Mouse (Mus musculus) midbrain, embryonic 15.5 days (tissue): ENCODE results near the gene Sf3a2. TPM values are rescaled to one million over a fixed set of nuclear protein-coding genes. Genes with fewer than 3 reads are reported as not detected.

Experiments
- ATAC-seq: fragments of 200-750 bp; cut with Nextera tagmentation; replicated peaks from 2 replicates; pipeline ENCODE4 v1.8.0; 2017; ENCODE audit warnings: moderate TSS enrichment
- H3K27ac ChIP-seq: fragments of 300-500 bp; sonication (generic); 2 replicates; pipeline ENCODE4 v1.5.1; 2015; ENCODE audit warnings: mild to moderate bottlenecking, inconsistent platforms
- H3K27me3 ChIP-seq: fragments of 300-500 bp; sonication (generic); replicated peaks from 2 replicates; pipeline ENCODE4 v1.6.1; 2015; ENCODE audit warnings: inconsistent platforms
- H3K36me3 ChIP-seq: fragments of 300-500 bp; sonication (generic); replicated peaks from 2 replicates; pipeline ENCODE4 v1.6.1; 2015; ENCODE audit warnings: inconsistent platforms
- H3K4me1 ChIP-seq: fragments of 300-500 bp; sonication (generic); 2 replicates; pipeline ENCODE4 v1.6.1; 2015; ENCODE audit warnings: inconsistent platforms
- H3K4me2 ChIP-seq: fragments of 300-500 bp; sonication (generic); 2 replicates; pipeline ENCODE4 v1.6.1; 2015; ENCODE audit warnings: inconsistent platforms, mild to moderate bottlenecking, moderate library complexity
- H3K4me3 ChIP-seq: fragments of 300-500 bp; sonication (generic); 2 replicates; pipeline ENCODE4 v1.5.1; 2015; ENCODE audit warnings: mild to moderate bottlenecking, inconsistent platforms
- H3K9ac ChIP-seq: fragments of 300-500 bp; sonication (generic); 2 replicates; pipeline ENCODE4 v1.6.1; 2015; ENCODE audit warnings: mild to moderate bottlenecking, inconsistent platforms
- H3K9me3 ChIP-seq: fragments of 300-500 bp; sonication (generic); 2 replicates; pipeline ENCODE4 v1.6.1; 2016; ENCODE audit warnings: inconsistent platforms
- WGBS: fragments of 180-500 bp; shearing (Covaris S2); methylation state at CpG from one replicate; pipeline ENCODE4 v1.1.7; 2015; ENCODE audit warnings: mixed read lengths; 5-methylcytosine and 5-hydroxymethylcytosine counted together
- polyA plus RNA-seq: library from polyadenylated mRNA; unstranded; fragments of >200 nt; fragmentation: Nextera tagmentation; extraction: Ambion mirVana; gene quantifications from 2 replicates; pipeline ENCODE4 v1.2.1, GENCODE M21; 2015

The Sf3a2 gene
- polyA plus RNA-seq, 1 experiment from 2014 or later, result 62.6 TPM

- H3K9ac ChIP-seq, result peak overlapping the region; percentile 99
- WGBS, result 2% methylated on average over 58 of the region's 59 CpGs
- H3K36me3 ChIP-seq, result peaks cover 37% of the 10 kb centered on the region
- H3K4me3 ChIP-seq, result peak overlapping the region; percentile 97
- H3K9me3 ChIP-seq, result no peaks in the 10 kb centered on the region
- peak overlapping the region; percentile 92 for H3K27ac ChIP-seq
- peak; percentile 79 for ATAC-seq
- peak overlapping the region; percentile 92 for H3K4me2 ChIP-seq
- peaks cover 33% of the 10 kb centered on the region for H3K4me1 ChIP-seq
- no peaks in the 10 kb centered on the region for H3K27me3 ChIP-seq
These were observed 530 bp upstream of the Sf3a2 start for GRCm38 (mm10) chr10:80797186-80798149.

- peak overlapping the region; percentile 99 for H3K9ac ChIP-seq
- peak overlapping the region; percentile 92 for H3K4me2 ChIP-seq
- no peak for ATAC-seq
- H3K27me3 ChIP-seq, result no peaks in the 10 kb centered on the region
- peaks cover 45% of the 10 kb centered on the region for H3K36me3 ChIP-seq
- H3K4me1 ChIP-seq, result peaks cover 33% of the 10 kb centered on the region
- WGBS, result 3% methylated on average over 18 of the region's 18 CpGs
- H3K9me3 ChIP-seq, result no peaks in the 10 kb centered on the region
- H3K27ac ChIP-seq, result peak overlapping the region; percentile 92
- peak overlapping the region; percentile 97 for H3K4me3 ChIP-seq
These were observed 1.1 kb downstream of the Sf3a2 start for GRCm38 (mm10) chr10:80799070-80799566.

- Histone ChIP-seq H3K36me3 (peaks cover 34% of the 10 kb centered on the region), H3K4me3 (no peak overlapping the region), H3K27me3 (0 out of 2 replicates have a peak, but pooled peaks cover 5% of the 10 kb centered on the region), H3K4me2 (no peak overlapping the region), H3K4me1 (peaks cover 30% of the 10 kb centered on the region), H3K9me3 (no peaks in the 10 kb centered on the region), H3K9ac (no peak overlapping the region), H3K27ac (no peak overlapping the region)
- 94% methylated on average over 10 of the region's 10 CpGs for WGBS
- no peak for ATAC-seq
These were observed 4.4 kb downstream of the Sf3a2 start for GRCm38 (mm10) chr10:80802204-80802912.

GRCm38 (mm10) chr10:80802996-80803395 lies 5.0 kb downstream of the Sf3a2 start:
- Histone ChIP-seq H3K27me3 (peaks cover 6% of the 10 kb centered on the region; the same call in 1 of the 2 replicates), H3K9me3 (no peaks in the 10 kb centered on the region), H3K36me3 (peaks cover 34% of the 10 kb centered on the region), H3K4me3 (no peak overlapping the region), H3K9ac (no peak overlapping the region), H3K4me1 (peaks cover 35% of the 10 kb centered on the region), H3K4me2 (no peak overlapping the region), H3K27ac (no peak overlapping the region)
- WGBS, result 80% methylated on average over 3 of the region's 3 CpGs
- no peak for ATAC-seq

- Histone ChIP-seq H3K4me3 (no peak overlapping the region), H3K4me2 (no peak overlapping the region), H3K36me3 (peaks cover 34% of the 10 kb centered on the region), H3K9me3 (no peaks in the 10 kb centered on the region), H3K27ac (no peak overlapping the region), H3K27me3 (peaks cover 19% of the 10 kb centered on the region; the same call in 1 of the 2 replicates), H3K4me1 (peaks cover 45% of the 10 kb centered on the region), H3K9ac (no peak overlapping the region)
- no peak for ATAC-seq
- WGBS, result 96% methylated on average over 2 of the region's 2 CpGs
These were observed 6.3 kb downstream of the Sf3a2 start for GRCm38 (mm10) chr10:80804340-80804739.

GRCm38 (mm10) chr10:80804916-80805315 lies 6.9 kb downstream of the Sf3a2 start, which contains the start of gene Amh:
Gene Amh (plus strand): TSS chr10:80805243.
- Histone ChIP-seq H3K4me3 (no peak within 1 kb of the TSS), H3K27ac (no peak within 1 kb of the TSS), H3K36me3 (peaks cover 34% of the 10 kb centered on the region), H3K4me1 (peaks cover 39% of the 10 kb centered on the region), H3K27me3 (peaks cover 22% of the 10 kb centered on the region), H3K4me2 (no peak within 1 kb of the TSS), H3K9ac (no peak within 1 kb of the TSS), H3K9me3 (no peaks in the 10 kb centered on the region)
- ATAC-seq, result no peak
- WGBS, result 74% methylated on average over 6 of the region's 6 CpGs

- H3K27ac ChIP-seq, result no peak overlapping the region
- peaks cover 37% of the 10 kb centered on the region for H3K4me1 ChIP-seq
- H3K9ac ChIP-seq, result no peak overlapping the region
- H3K27me3 ChIP-seq, result peaks cover 26% of the 10 kb centered on the region
- H3K36me3 ChIP-seq, result peaks cover 34% of the 10 kb centered on the region
- no peak for ATAC-seq
- H3K9me3 ChIP-seq, result no peaks in the 10 kb centered on the region
- 85% methylated on average over 4 of the region's 5 CpGs for WGBS
- H3K4me2 ChIP-seq, result no peak overlapping the region
- no peak overlapping the region for H3K4me3 ChIP-seq
These were observed 7.3 kb downstream of the Sf3a2 start for GRCm38 (mm10) chr10:80805322-80805721.

- Histone ChIP-seq H3K9me3 (no peaks in the 10 kb centered on the region), H3K4me2 (no peak overlapping the region), H3K4me3 (no peak overlapping the region), H3K4me1 (peaks cover 37% of the 10 kb centered on the region), H3K36me3 (peaks cover 34% of the 10 kb centered on the region), H3K27me3 (peaks cover 31% of the 10 kb centered on the region), H3K9ac (no peak overlapping the region), H3K27ac (no peak overlapping the region)
- 13% methylated on average over 3 of the region's 3 CpGs for WGBS
- ATAC-seq, result no peak
These were observed 7.9 kb downstream of the Sf3a2 start for GRCm38 (mm10) chr10:80805925-80806324.

- H3K27me3 ChIP-seq, result peaks cover 31% of the 10 kb centered on the region
- no peaks in the 10 kb centered on the region for H3K9me3 ChIP-seq
- peak overlapping the region; percentile 40 for H3K4me3 ChIP-seq
- peaks cover 37% of the 10 kb centered on the region for H3K4me1 ChIP-seq
- peaks cover 29% of the 10 kb centered on the region for H3K36me3 ChIP-seq
- WGBS, result 39% methylated on average over 34 of the region's 34 CpGs
- ATAC-seq, result 0 out of 2 replicates have a peak, but pooled peaks have one; percentile 10
- H3K9ac ChIP-seq, result peak overlapping the region; percentile 45
- peak overlapping the region; percentile 71 for H3K4me2 ChIP-seq
- peak overlapping the region; percentile 81 for H3K27ac ChIP-seq
These were observed 8.5 kb downstream of the Sf3a2 start for GRCm38 (mm10) chr10:80806341-80807056.

GRCm38 (mm10) chr10:80807057-80807627 lies 9.1 kb downstream of the Sf3a2 start:
- Histone ChIP-seq H3K36me3 (peaks cover 23% of the 10 kb centered on the region), H3K27ac (peak overlapping the region; percentile 81), H3K9me3 (no peaks in the 10 kb centered on the region), H3K9ac (peak overlapping the region; percentile 45), H3K27me3 (peaks cover 31% of the 10 kb centered on the region), H3K4me2 (peak overlapping the region; percentile 71), H3K4me1 (peaks cover 37% of the 10 kb centered on the region), H3K4me3 (peak overlapping the region; percentile 40)
- WGBS, result 1% methylated on average over 58 of the region's 58 CpGs
- ATAC-seq, result peak; percentile 89
